Comparison of ENCODE assay signal across 8 mouse cellular contexts in the genomic region with DNA sequence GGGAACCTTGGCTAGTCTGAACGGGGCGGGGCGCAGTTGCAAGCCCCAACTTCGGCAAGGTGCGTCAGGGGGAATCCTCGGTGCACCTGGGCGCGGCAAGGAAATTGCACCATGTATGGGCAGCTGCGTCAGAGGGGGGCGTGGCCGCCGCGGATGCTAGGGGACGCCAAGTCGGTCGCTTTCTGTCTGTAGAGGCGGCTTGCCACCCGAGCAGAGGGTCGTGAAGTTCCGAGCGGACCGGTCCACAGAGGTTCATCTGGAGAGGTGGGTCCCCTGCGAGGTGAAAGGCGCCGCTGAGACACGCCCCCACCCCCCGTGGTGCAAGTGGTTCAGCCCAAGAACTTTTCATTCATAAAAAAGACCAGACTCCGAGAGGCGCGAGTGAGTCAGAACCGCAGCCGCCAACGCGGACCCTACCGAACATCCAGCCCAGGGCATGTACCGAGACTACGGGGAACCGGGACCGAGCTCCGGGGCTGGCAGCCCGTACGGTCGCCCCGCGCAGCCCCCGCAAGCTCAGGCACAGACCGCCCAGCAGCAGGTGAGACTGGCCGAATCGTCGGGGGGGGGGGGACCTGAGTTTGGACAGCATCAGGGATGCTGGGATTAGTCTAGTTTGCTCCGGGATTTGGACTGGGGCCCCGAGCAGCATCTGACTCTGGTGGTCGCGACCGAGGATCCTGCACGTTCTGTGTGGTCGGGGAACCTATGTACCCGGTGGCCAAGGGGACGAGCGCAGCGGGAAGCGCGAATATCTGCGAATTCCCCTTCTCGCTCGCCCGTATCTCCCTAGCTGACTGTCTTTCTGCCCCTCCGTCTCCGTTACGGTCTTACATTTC. TPM values are rescaled to one million over a fixed set of nuclear protein-coding genes. Genes with fewer than 3 reads are reported as not detected.
DNase-seq lines count a peak whose midpoint lies in the region; ATAC-seq lines count a peak whose summit lies in the region.

Gene Fosl1, plus strand, starts transcription at position 33 of the 839 bp plus-strand sequence.

- peaks cover 10% of the 10 kb centered on the region; the same call in 1 of the 2 replicates for H3K4me1 ChIP-seq in intestine, embryonic 14.5 days (replicated peaks; ENCODE audit: control insufficient read depth, insufficient read depth, low read length)
- peaks cover 15% of the 10 kb centered on the region for H3K4me1 ChIP-seq in liver, embryonic 11.5 days (replicated peaks; ENCODE audit: control insufficient read depth, insufficient read depth, low read length)
- H3K4me1 ChIP-seq in stomach, embryonic 16.5 days (ENCODE audit: control insufficient read depth, insufficient read depth, low read length) = peaks cover 15% of the 10 kb centered on the region

- peak; percentile 62 for ATAC-seq in intestine, embryonic 14.5 days (replicated peaks; ENCODE audit: low FRiP score, low TSS enrichment, low read depth)
- peak; percentile 66 for ATAC-seq in liver, embryonic 11.5 days (replicated peaks; ENCODE audit: low FRiP score)
- peak; percentile 64 for ATAC-seq in monocyte, adult 5-6 weeks (replicated peaks; ENCODE audit: insufficient number of reproducible peaks, low FRiP score, low TSS enrichment, poor library complexity, severe bottlenecking)
- peak; percentile 73 for ATAC-seq in stomach, embryonic 16.5 days (ENCODE audit: insufficient read depth, low FRiP score)

- no peak within 1 kb of the TSS for H3K27ac ChIP-seq in intestine, embryonic 14.5 days (ENCODE audit: low read depth)
- no peak within 1 kb of the TSS; the same call in 1 of the 2 replicates for H3K27ac ChIP-seq in liver, embryonic 11.5 days (ENCODE audit: low read depth, low read length)
- H3K27ac ChIP-seq in stomach, embryonic 16.5 days (ENCODE audit: low read length) = no peak within 1 kb of the TSS

- WGBS in intestine, embryonic 14.5 days = under 1% methylated on average over 68 of the region's 70 CpGs
- WGBS in liver, embryonic 11.5 days = under 1% methylated on average over 70 of the region's 70 CpGs
- WGBS in stomach, embryonic 16.5 days = under 1% methylated on average over 70 of the region's 70 CpGs

- H3K4me3 ChIP-seq in intestine, embryonic 14.5 days (ENCODE audit: low read depth, low read length) = peak within 1 kb of the TSS; percentile 53
- peak within 1 kb of the TSS; percentile 64 for H3K4me3 ChIP-seq in liver, embryonic 11.5 days (ENCODE audit: low read depth, low read length)
- peak within 1 kb of the TSS; percentile 57 for H3K4me3 ChIP-seq in stomach, embryonic 16.5 days (replicated peaks; ENCODE audit: low read length)

- peak within 1 kb of the TSS; percentile 99 for H3K4me2 ChIP-seq in intestine, embryonic 14.5 days (ENCODE audit: low read length)
- H3K4me2 ChIP-seq in liver, embryonic 11.5 days = peak within 1 kb of the TSS; percentile 99
- peak within 1 kb of the TSS; percentile 99 for H3K4me2 ChIP-seq in stomach, embryonic 16.5 days (ENCODE audit: low read depth, low read length)

- no peaks in the 10 kb centered on the region for H3K36me3 ChIP-seq in intestine, embryonic 14.5 days (ENCODE audit: control insufficient read depth, insufficient read depth, low read length)
- no peaks in the 10 kb centered on the region for H3K36me3 ChIP-seq in liver, embryonic 11.5 days (ENCODE audit: control insufficient read depth, insufficient read depth, low read length)
- no peaks in the 10 kb centered on the region for H3K36me3 ChIP-seq in stomach, embryonic 16.5 days (ENCODE audit: control insufficient read depth, insufficient read depth, low read length)

- H3K9me3 ChIP-seq in intestine, embryonic 14.5 days (ENCODE audit: control insufficient read depth, low read length) = no peaks in the 10 kb centered on the region; the same call in 1 of the 2 replicates
- H3K9me3 ChIP-seq in liver, embryonic 11.5 days (ENCODE audit: control insufficient read depth, low read length) = no peaks in the 10 kb centered on the region
- H3K9me3 ChIP-seq in stomach, embryonic 16.5 days (replicated peaks; ENCODE audit: control insufficient read depth, low read length) = no peaks in the 10 kb centered on the region

- peak within 1 kb of the TSS; percentile 29; the same call in 1 of the 2 replicates for H3K9ac ChIP-seq in intestine, embryonic 14.5 days (ENCODE audit: low read length)
- peak within 1 kb of the TSS; percentile 46 for H3K9ac ChIP-seq in liver, embryonic 11.5 days (ENCODE audit: low read depth, low read length)
- H3K9ac ChIP-seq in stomach, embryonic 16.5 days (ENCODE audit: low read length) = peak within 1 kb of the TSS; percentile 30

- peaks cover 59% of the 10 kb centered on the region for H3K27me3 ChIP-seq in intestine, embryonic 14.5 days (replicated peaks; ENCODE audit: control insufficient read depth, insufficient read depth, low read length)
- H3K27me3 ChIP-seq in liver, embryonic 11.5 days (replicated peaks; ENCODE audit: control insufficient read depth, insufficient read depth, low read length) = peaks cover 33% of the 10 kb centered on the region
- peaks cover 36% of the 10 kb centered on the region for H3K27me3 ChIP-seq in stomach, embryonic 16.5 days (ENCODE audit: control insufficient read depth, insufficient read depth, low read length)

- peak; percentile 70 for DNase-seq in layer of hippocampus, adult 11-12 months (ENCODE audit: low spot score)
- no peak for DNase-seq in layer of hippocampus, adult 9-10 months (ENCODE audit: low spot score)
- DNase-seq in cerebellum, adult 9-11 months = peak; percentile 78
- peak; percentile 45 for DNase-seq in gastrocnemius, adult 18-20 months (ENCODE audit: low spot score)
- DNase-seq in intestine, embryonic 14.5 days (ENCODE audit: low spot score) = peak; percentile 85
- peak; percentile 75 for DNase-seq in liver, embryonic 11.5 days (ENCODE audit: low spot score)

RNA-seq across cellular contexts. Expression of gene Fosl1, which starts in this region (rescaled TPM):
- total RNA-seq in gastrocnemius, adult 18-20 months (2021) = under 1 TPM; 0.17 to 0.34 TPM
- not detected in 2 replicates for polyA plus RNA-seq in intestine, embryonic 14.5 days (2014; fragmentation: Nextera tagmentation; extraction: Ambion mirVana)
- polyA plus RNA-seq in liver, embryonic 11.5 days (2014; fragmentation: Nextera tagmentation; extraction: Ambion mirVana) = 0.52 and 0.59 TPM in 2 replicates
- total RNA-seq in monocyte, adult 5-6 weeks (2017) = 0.49 to 2.6 TPM (median 2.0 TPM) in 3 replicates
- not detected in 2 replicates for polyA plus RNA-seq in stomach, embryonic 16.5 days (2015; fragmentation: Nextera tagmentation; extraction: Ambion mirVana)

Comparison
In these comparisons a context has a peak if more than half of its experiments do, and no peak if none do; other contexts are left out.
1. Peak in DNase-seq in gastrocnemius, adult 18-20 months; RNA of the gene not detected or under 1 TPM.
2. Peak in DNase-seq, ATAC-seq, H3K4me3 ChIP-seq, H3K9ac ChIP-seq and H3K4me2 ChIP-seq in intestine, embryonic 14.5 days; RNA of the gene not detected or under 1 TPM.
3. Peak in DNase-seq, ATAC-seq, H3K4me3 ChIP-seq, H3K9ac ChIP-seq and H3K4me2 ChIP-seq in liver, embryonic 11.5 days; RNA of the gene not detected or under 1 TPM.
4. Peak in ATAC-seq, H3K4me3 ChIP-seq, H3K9ac ChIP-seq and H3K4me2 ChIP-seq in stomach, embryonic 16.5 days; RNA of the gene not detected or under 1 TPM.